Mouse (Mus musculus) megakaryocyte, embryonic 14.5 days (primary cell): ENCODE measurements around the gene Hsf4.

Experiments used
- FLI1 ChIP-seq: IDR thresholded peaks from 2 replicates; pipeline ENCODE4 v1.6.1; 2012; ENCODE audit warnings: low read length, inconsistent platforms, mixed read lengths
- GATA1 ChIP-seq: IDR thresholded peaks from 3 replicates; pipeline ENCODE4 v1.6.1; 2012; ENCODE audit warnings: mixed read lengths, low read length, inconsistent platforms, borderline replicate concordance

GRCm38 (mm10) chr8:105312891-105313481 is 43.4 kb downstream of the Hsf4 start:
- TF ChIP-seq GATA1 (no peak), FLI1 (no peak)
